Mouse (Mus musculus): ENCODE data around the gene Pde4c. TPM values are rescaled to one million over a fixed set of nuclear protein-coding genes. Genes with fewer than 3 reads are reported as not detected.

Pde4c gene
- total and polyA plus RNA-seq, 3 experiments: 0.65 to 3.0 TPM; not detected in 1

GRCm38 (mm10) chr8:70684291-70684690 lies 39.2 kb upstream of the Pde4c start:
- no peaks in the 10 kb centered on the region for H3K36me3 ChIP-seq (ENCODE audit: control insufficient read depth in 1 of 2, insufficient read depth in 2 of 2, low read length in 2 of 2)
- H3K79me2 ChIP-seq (ENCODE audit: control insufficient read depth, insufficient read depth, low read length, poor library complexity): no peaks in the 10 kb centered on the region
- DNase-seq (ENCODE audit: low read depth, low spot score): no peak
- H3K9me3 ChIP-seq (replicated peaks; ENCODE audit: insufficient read depth, low read length): no peaks in the 10 kb centered on the region
- no peak overlapping the region for H3K9ac ChIP-seq (ENCODE audit: control insufficient read depth, low read depth, low read length, poor library complexity, severe bottlenecking)
- H3K27me3 ChIP-seq (ENCODE audit: control insufficient read depth in 1 of 2, insufficient read depth in 2 of 2, low read length in 2 of 2): peaks cover 0 to 5% of the 10 kb centered on the region in 2 experiments; a peak in 3 of 4 replicates
- no peak overlapping the region for H3K4me3 ChIP-seq (ENCODE audit: control insufficient read depth in 1 of 2, insufficient read depth in 1 of 2, low read depth in 2 of 2, low read length in 2 of 2)
- no peaks in the 10 kb centered on the region for H3K4me1 ChIP-seq (ENCODE audit: control insufficient read depth in 1 of 2, insufficient read depth in 2 of 2, low read length in 2 of 2)
- TF ChIP-seq MXI1 (IDR thresholded peaks at IDR 0.05; ENCODE audit: low read depth, low read length) (no peak), KAT2A (conservative IDR thresholded peaks at IDR 0.05; ENCODE audit: low read depth, low read length) (no peak), GABPA (IDR thresholded peaks at IDR 0.05; ENCODE audit: low read depth, low read length) (no peak), POLR2AphosphoS2 (IDR thresholded peaks at IDR 0.05; ENCODE audit: low read length) (no peak), GATA1 (IDR thresholded peaks at IDR 0.05; ENCODE audit: low read depth, low read length) (no peak)
- H3K27ac ChIP-seq (ENCODE audit: control insufficient read depth, low read depth, low read length): no peak overlapping the region

GRCm38 (mm10) chr8:70687576-70687975 lies 35.9 kb upstream of the Pde4c start:
- H3K79me2 ChIP-seq (ENCODE audit: control insufficient read depth, insufficient read depth, low read length, poor library complexity): no peaks in the 10 kb centered on the region
- H3K9me3 ChIP-seq (replicated peaks; ENCODE audit: insufficient read depth, low read length): no peaks in the 10 kb centered on the region
- no peak overlapping the region for H3K27ac ChIP-seq (ENCODE audit: control insufficient read depth, low read depth, low read length)
- no peak overlapping the region for H3K9ac ChIP-seq (ENCODE audit: control insufficient read depth, low read depth, low read length, poor library complexity, severe bottlenecking)
- no peak overlapping the region for H3K4me3 ChIP-seq (ENCODE audit: control insufficient read depth in 1 of 2, insufficient read depth in 1 of 2, low read depth in 2 of 2, low read length in 2 of 2)
- DNase-seq (ENCODE audit: low read depth, low spot score): no peak
- no peaks in the 10 kb centered on the region for H3K4me1 ChIP-seq (ENCODE audit: control insufficient read depth in 1 of 2, insufficient read depth in 2 of 2, low read length in 2 of 2)
- no peak for TF ChIP-seq MEF2A (IDR thresholded peaks at IDR 0.05; ENCODE audit: extremely low read depth, insufficient replicate concordance, low read depth, low read length, poor library complexity, severe bottlenecking)
- H3K27me3 ChIP-seq (ENCODE audit: control insufficient read depth in 1 of 2, insufficient read depth in 2 of 2, low read length in 2 of 2): peaks cover 0 to 8% of the 10 kb centered on the region in 2 experiments
- H3K36me3 ChIP-seq (ENCODE audit: control insufficient read depth in 1 of 2, insufficient read depth in 2 of 2, low read length in 2 of 2): no peaks in the 10 kb centered on the region

GRCm38 (mm10) chr8:70688136-70688535 lies 35.4 kb upstream of the Pde4c start:
- no peak for TF ChIP-seq GATA1 (IDR thresholded peaks at IDR 0.05; ENCODE audit: low read depth, low read length)
- TF ChIP-seq NRF1 (IDR thresholded peaks at IDR 0.05; ENCODE audit: insufficient read depth, low read depth, low read length, poor library complexity, severe bottlenecking): no peak
- no peak for TF ChIP-seq ELF1 (IDR thresholded peaks at IDR 0.05; ENCODE audit: low read depth, low read length)
- TF ChIP-seq NELFE (IDR thresholded peaks at IDR 0.05; ENCODE audit: low read depth, low read length): no peak
- TF ChIP-seq CHD1 (IDR thresholded peaks at IDR 0.05; ENCODE audit: low read depth, low read length): no peak
- TF ChIP-seq JUND (IDR thresholded peaks at IDR 0.05; ENCODE audit: low read depth, low read length): no peak
- TF ChIP-seq TCF12 (IDR thresholded peaks at IDR 0.05; ENCODE audit: low read depth, low read length): no peak
- no peak for TF ChIP-seq ZKSCAN1 (IDR thresholded peaks at IDR 0.05; ENCODE audit: low read depth, low read length)
- TF ChIP-seq POLR2AphosphoS5 (IDR thresholded peaks at IDR 0.05; ENCODE audit: borderline replicate concordance, low read depth, low read length): no peak
- TF ChIP-seq KAT2A (conservative IDR thresholded peaks at IDR 0.05; ENCODE audit: low read depth, low read length): no peak
- no peak for TF ChIP-seq ZMIZ1 (IDR thresholded peaks at IDR 0.05; ENCODE audit: low read depth, low read length)
- TF ChIP-seq GABPA (IDR thresholded peaks at IDR 0.05; ENCODE audit: low read depth, low read length): no peak
- TF ChIP-seq MAZ (IDR thresholded peaks at IDR 0.05; ENCODE audit: low read depth, low read length): no peak
- TF ChIP-seq BHLHE40 (IDR thresholded peaks at IDR 0.05; ENCODE audit: borderline replicate concordance, low read depth, low read length): no peak
- TF ChIP-seq E2F4 (IDR thresholded peaks at IDR 0.05; ENCODE audit: borderline replicate concordance, low read depth, low read length): no peak
- TF ChIP-seq MEF2A (IDR thresholded peaks at IDR 0.05; ENCODE audit: extremely low read depth, insufficient replicate concordance, low read depth, low read length, poor library complexity, severe bottlenecking): no peak
- H3K9ac ChIP-seq (ENCODE audit: control insufficient read depth, low read depth, low read length, poor library complexity, severe bottlenecking): no peak overlapping the region
- H3K79me2 ChIP-seq (ENCODE audit: control insufficient read depth, insufficient read depth, low read length, poor library complexity): no peaks in the 10 kb centered on the region
- no peak for DNase-seq (ENCODE audit: low read depth, low spot score)
- no peak overlapping the region for H3K4me3 ChIP-seq (ENCODE audit: control insufficient read depth in 1 of 2, insufficient read depth in 1 of 2, low read depth in 2 of 2, low read length in 2 of 2)
- no peaks in the 10 kb centered on the region for H3K9me3 ChIP-seq (replicated peaks; ENCODE audit: insufficient read depth, low read length)
- no peaks in the 10 kb centered on the region for H3K36me3 ChIP-seq (ENCODE audit: control insufficient read depth in 1 of 2, insufficient read depth in 2 of 2, low read length in 2 of 2)
- H3K27me3 ChIP-seq (ENCODE audit: control insufficient read depth in 1 of 2, insufficient read depth in 2 of 2, low read length in 2 of 2): peaks cover 0 to 8% of the 10 kb centered on the region in 2 experiments
- 0 out of 4 replicates have a peak, but pooled peaks cover 0 to under 1% of the 10 kb centered on the region in 2 experiments for H3K4me1 ChIP-seq (ENCODE audit: control insufficient read depth in 1 of 2, insufficient read depth in 2 of 2, low read length in 2 of 2)
- H3K27ac ChIP-seq (ENCODE audit: control insufficient read depth, low read depth, low read length): no peak overlapping the region
